Mouse (Mus musculus): ENCODE measurements around the gene Zfp526. TPM values are rescaled to one million over a fixed set of nuclear protein-coding genes. Genes with fewer than 3 reads are reported as not detected.

The Zfp526 gene
- total and polyA plus RNA-seq, 3 experiments: 6.9 to 9.6 (median 7.4) TPM

DNA sequence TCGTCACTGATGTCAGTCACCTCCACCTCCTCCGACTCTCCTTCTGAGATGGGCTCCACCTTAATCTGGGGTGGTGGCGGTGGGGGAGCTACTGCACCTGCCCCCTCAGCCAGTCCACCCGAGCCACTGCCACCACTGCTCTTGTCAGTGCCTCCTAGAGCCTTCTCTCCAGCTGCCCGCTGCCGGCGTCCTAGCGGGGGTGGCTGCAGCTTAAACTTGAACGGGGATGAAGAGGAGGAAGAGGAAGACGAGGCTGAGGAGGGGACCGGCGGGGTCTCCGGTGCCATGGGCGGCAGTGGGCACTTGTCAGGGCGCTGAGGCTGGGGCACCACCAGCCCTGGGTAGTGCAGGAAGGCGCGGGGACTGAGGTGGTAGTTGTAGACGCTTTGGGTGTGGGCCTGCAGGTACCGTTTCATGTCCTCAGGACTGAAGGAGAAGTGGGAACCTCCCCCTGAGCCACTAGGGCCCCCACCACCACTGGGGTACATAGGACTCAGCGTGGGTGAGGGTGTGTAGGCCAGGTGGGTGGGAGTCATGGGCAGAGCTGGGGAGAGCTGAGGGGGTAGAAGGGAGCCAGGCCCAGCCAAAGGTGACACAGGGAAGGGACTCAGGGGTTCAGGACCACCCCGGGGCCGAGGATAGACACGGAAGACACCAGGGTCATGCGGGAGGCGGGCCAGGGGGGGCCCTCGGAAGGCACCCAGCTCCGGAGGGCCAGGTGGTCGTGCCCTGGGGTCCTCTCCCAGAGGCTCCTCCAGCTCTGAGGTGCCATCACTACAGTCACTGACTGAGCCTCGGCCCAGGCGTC is 23.5 kb downstream of the Zfp526 start:
- TF ChIP-seq POLR2A (IDR thresholded peaks at IDR 0.05; ENCODE audit: insufficient read depth, low read depth, low read length): no peak
- TF ChIP-seq CTCF (IDR thresholded peaks at IDR 0.05): no peak
- Histone ChIP-seq H3K9ac (ENCODE audit: low read depth, low read length) (no peak overlapping the region), H3K27ac (no peak overlapping the region), H3K4me3 (no peak overlapping the region), H3K4me1 (ENCODE audit: control insufficient read depth, insufficient read depth, low read length) (peaks cover 12% of the 10 kb centered on the region), H3K36me3 (ENCODE audit: control insufficient read depth, insufficient read depth, low read length) (no peaks in the 10 kb centered on the region; the same call in 1 of the 2 replicates), H3K79me2 (replicated peaks; ENCODE audit: control insufficient read depth, insufficient read depth, low read length) (0 out of 2 replicates have a peak, but pooled peaks cover 4% of the 10 kb centered on the region), H3K27me3 (ENCODE audit: control insufficient read depth, insufficient read depth, low read length) (no peaks in the 10 kb centered on the region)
- no peak for DNase-seq
- intact Hi-C loops (cut with DNase I): loop anchor here (5.0 kb wide), 2 partner anchors 133 to 153 kb away; partner anchors contain the start of gene Lipe
- 82% methylated on average over 30 of the region's 30 CpGs for WGBS

DNA sequence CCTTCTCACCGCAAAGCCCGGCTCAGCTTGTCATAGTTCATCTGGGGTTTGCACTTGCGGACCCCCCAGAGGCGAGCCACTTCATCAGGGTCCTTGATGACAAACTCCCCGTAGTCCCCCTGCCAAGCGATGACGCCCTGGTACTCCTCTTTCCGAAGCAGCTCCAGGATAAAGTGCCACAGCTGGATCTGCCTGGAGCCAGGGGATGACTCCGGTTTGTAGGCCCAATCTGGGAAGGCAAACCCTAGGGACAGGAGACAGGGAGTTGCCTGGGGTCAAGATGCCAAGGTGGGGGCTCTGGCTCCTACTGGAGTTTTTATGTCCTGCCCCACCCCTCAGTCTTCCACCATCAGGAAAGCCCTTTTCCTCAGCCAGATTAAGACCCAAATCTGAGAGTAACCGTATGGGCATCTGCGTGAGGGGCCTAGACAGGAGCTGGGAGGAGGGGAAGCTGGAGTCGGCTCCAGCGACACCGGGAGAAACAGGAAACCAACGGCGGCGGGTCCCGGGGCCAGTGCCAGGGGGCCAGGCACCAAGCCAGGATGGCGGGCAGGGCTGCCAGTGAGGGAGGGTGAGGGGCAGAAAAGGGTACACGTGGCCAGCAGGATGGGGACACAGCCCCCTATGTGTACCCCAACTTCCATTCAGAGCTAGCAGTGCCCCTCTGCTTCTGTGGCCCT is 25.0 kb downstream of the Zfp526 start:
- peak; percentile 67 to 78 for DNase-seq
- intact Hi-C loops (cut with DNase I): loop anchor here (5.0 kb wide), 2 partner anchors 131 to 151 kb away; partner anchors contain the start of gene Lipe
- Histone ChIP-seq H3K9ac (ENCODE audit: low read depth, low read length) (peak overlapping the region; percentile 64), H3K4me3 (peak overlapping the region; percentile 13; the same call in 1 of the 2 replicates), H3K4me1 (ENCODE audit: control insufficient read depth, insufficient read depth, low read length) (peaks cover 12% of the 10 kb centered on the region), H3K36me3 (ENCODE audit: control insufficient read depth, insufficient read depth, low read length) (no peaks in the 10 kb centered on the region; the same call in 1 of the 2 replicates), H3K27me3 (ENCODE audit: control insufficient read depth, insufficient read depth, low read length) (no peaks in the 10 kb centered on the region), H3K27ac (peak overlapping the region; percentile 98), H3K79me2 (replicated peaks; ENCODE audit: control insufficient read depth, insufficient read depth, low read length) (peaks cover 7% of the 10 kb centered on the region; the same call in 1 of the 2 replicates)
- 20% methylated on average over 20 of the region's 20 CpGs for WGBS
- TF ChIP-seq EP300 (IDR thresholded peaks at IDR 0.05; ENCODE audit: insufficient read depth, low read depth, low read length) (no peak), CTCF (IDR thresholded peaks at IDR 0.05) (no peak), POLR2A (IDR thresholded peaks at IDR 0.05; ENCODE audit: insufficient read depth, low read depth, low read length) (no peak)

DNA sequence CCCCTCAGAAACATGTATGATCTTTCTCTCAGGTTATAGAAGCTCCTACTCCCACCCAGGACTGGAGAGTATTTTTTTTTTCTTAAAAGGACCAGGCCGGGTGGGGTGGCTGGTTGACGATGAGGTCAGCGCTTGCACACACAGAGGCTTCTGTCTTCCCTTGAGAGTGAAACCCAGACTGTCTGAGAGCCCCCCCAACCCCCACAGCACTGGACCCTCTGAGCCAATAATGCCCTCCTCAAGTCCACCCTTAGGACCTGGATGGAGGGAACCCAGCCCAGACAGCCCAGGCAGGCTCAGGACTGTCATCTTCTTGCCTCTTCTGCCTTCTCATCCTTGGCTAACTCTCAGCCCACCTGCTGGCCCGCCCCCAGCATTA is 25.5 kb downstream of the Zfp526 start:
- Histone ChIP-seq H3K4me3 (peak overlapping the region; percentile 13; the same call in 1 of the 2 replicates), H3K4me1 (ENCODE audit: control insufficient read depth, insufficient read depth, low read length) (peaks cover 14% of the 10 kb centered on the region), H3K27ac (peak overlapping the region; percentile 98), H3K9ac (ENCODE audit: low read depth, low read length) (peak overlapping the region; percentile 64), H3K36me3 (ENCODE audit: control insufficient read depth, insufficient read depth, low read length) (no peaks in the 10 kb centered on the region; the same call in 1 of the 2 replicates), H3K79me2 (replicated peaks; ENCODE audit: control insufficient read depth, insufficient read depth, low read length) (peaks cover 7% of the 10 kb centered on the region; the same call in 1 of the 2 replicates), H3K27me3 (ENCODE audit: control insufficient read depth, insufficient read depth, low read length) (no peaks in the 10 kb centered on the region)
- no peak for DNase-seq
- intact Hi-C loops (cut with DNase I): loop anchor here (5.0 kb wide), 2 partner anchors 131 to 151 kb away; partner anchors contain the start of gene Lipe
- WGBS: 9% methylated on average over 4 of the region's 4 CpGs
- no peak for TF ChIP-seq POLR2A (IDR thresholded peaks at IDR 0.05; ENCODE audit: insufficient read depth, low read depth, low read length)
- TF ChIP-seq CTCF (IDR thresholded peaks at IDR 0.05): no peak
- TF ChIP-seq EP300 (IDR thresholded peaks at IDR 0.05; ENCODE audit: insufficient read depth, low read depth, low read length): no peak

DNA sequence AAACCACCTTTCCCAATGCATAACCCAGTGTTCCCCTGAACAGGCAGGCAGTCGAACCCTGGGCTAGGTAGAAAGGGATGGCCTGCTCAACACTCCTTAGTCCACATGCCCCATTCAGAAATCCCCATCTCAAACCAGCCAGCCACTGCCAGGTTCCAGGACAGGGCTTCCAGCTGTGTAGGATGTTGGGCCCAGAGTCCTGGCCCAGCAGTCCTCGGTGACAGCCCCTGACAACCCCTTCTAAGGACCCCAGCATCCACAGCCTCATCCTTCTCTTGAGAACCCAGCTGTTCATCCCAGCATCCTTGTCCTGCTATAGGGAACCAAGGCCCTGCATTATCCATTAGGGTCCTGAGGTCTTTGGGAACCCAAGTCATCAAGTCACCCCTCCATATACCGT is 26.3 kb downstream of the Zfp526 start:
- Histone ChIP-seq H3K27me3 (ENCODE audit: control insufficient read depth, insufficient read depth, low read length) (no peaks in the 10 kb centered on the region), H3K36me3 (ENCODE audit: control insufficient read depth, insufficient read depth, low read length) (no peaks in the 10 kb centered on the region; the same call in 1 of the 2 replicates), H3K4me3 (peak overlapping the region; percentile 96), H3K79me2 (replicated peaks; ENCODE audit: control insufficient read depth, insufficient read depth, low read length) (peaks cover 7% of the 10 kb centered on the region; the same call in 1 of the 2 replicates), H3K9ac (ENCODE audit: low read depth, low read length) (peak overlapping the region; percentile 45), H3K27ac (peak overlapping the region; percentile 98), H3K4me1 (ENCODE audit: control insufficient read depth, insufficient read depth, low read length) (peaks cover 15% of the 10 kb centered on the region)
- DNase-seq: no peak
- intact Hi-C loops (cut with DNase I): loop anchor here (5.0 kb wide), 2 partner anchors 130 to 150 kb away; partner anchors contain the start of gene Lipe
- no peak for TF ChIP-seq CTCF (IDR thresholded peaks at IDR 0.05)
- no peak for TF ChIP-seq POLR2A (IDR thresholded peaks at IDR 0.05; ENCODE audit: insufficient read depth, low read depth, low read length)
- TF ChIP-seq EP300 (IDR thresholded peaks at IDR 0.05; ENCODE audit: insufficient read depth, low read depth, low read length): no peak
- WGBS: 7% methylated on average over 3 of the region's 3 CpGs

DNA sequence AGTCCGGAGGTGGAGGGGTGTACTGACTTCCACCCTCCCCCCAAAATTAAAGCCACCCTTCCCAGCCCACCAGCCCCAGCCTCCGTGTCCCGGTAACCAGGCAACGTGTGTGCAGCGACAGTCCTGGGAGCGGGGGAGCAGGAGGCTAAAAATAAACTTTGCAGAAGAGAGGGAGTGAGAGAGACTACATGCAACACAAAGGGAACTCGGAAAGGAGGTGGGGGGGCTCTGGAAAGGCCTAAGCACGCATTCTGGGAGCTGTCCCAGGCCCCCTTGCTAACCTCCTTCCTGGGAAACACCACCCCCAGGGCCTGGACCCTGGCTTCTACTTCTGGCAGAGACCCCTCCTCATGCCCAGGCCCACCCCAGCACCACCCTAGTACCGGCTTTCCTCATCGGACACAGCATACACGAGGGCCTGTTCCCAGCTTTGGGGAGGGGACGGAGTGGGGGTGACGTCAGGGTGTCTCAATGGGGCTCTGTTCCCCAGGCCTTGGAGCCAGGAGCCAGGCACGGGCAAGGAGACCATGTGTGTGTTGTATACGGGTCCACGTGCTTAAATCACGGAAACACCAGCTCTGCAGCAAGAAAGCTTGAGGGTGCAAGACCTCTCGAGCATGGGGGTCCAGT is 26.9 kb downstream of the Zfp526 start:
- no peaks in the 10 kb centered on the region for H3K27me3 ChIP-seq (ENCODE audit: control insufficient read depth, insufficient read depth, low read length)
- peak in 1 of 2 experiments; percentile 63 for DNase-seq
- intact Hi-C loops (cut with DNase I): loop anchor here (5.0 kb wide), 2 partner anchors 129 to 149 kb away; partner anchors contain the start of gene Lipe
- H3K79me2 ChIP-seq (replicated peaks; ENCODE audit: control insufficient read depth, insufficient read depth, low read length): peaks cover 7% of the 10 kb centered on the region; the same call in 1 of the 2 replicates
- under 1% methylated on average over 18 of the region's 18 CpGs for WGBS
- TF ChIP-seq EP300 (IDR thresholded peaks at IDR 0.05; ENCODE audit: insufficient read depth, low read depth, low read length): no peak
- no peak for TF ChIP-seq POLR2A (IDR thresholded peaks at IDR 0.05; ENCODE audit: insufficient read depth, low read depth, low read length)
- TF ChIP-seq CTCF (IDR thresholded peaks at IDR 0.05): no peak
- H3K9ac ChIP-seq (ENCODE audit: low read depth, low read length): peak overlapping the region; percentile 96
- peak overlapping the region; percentile 98 for H3K27ac ChIP-seq
- H3K4me1 ChIP-seq (ENCODE audit: control insufficient read depth, insufficient read depth, low read length): peaks cover 15% of the 10 kb centered on the region
- H3K4me3 ChIP-seq: peak overlapping the region; percentile 96
- no peaks in the 10 kb centered on the region; the same call in 1 of the 2 replicates for H3K36me3 ChIP-seq (ENCODE audit: control insufficient read depth, insufficient read depth, low read length)

Data from heart, adult 2 months (tissue).